Mouse (Mus musculus) G1E-ER4 (cell line): Measurements from ENCODE around the gene Vmn1r65. TPM values are rescaled to one million over a fixed set of nuclear protein-coding genes. Genes with fewer than 3 reads are reported as not detected.

Source experiments
- GATA1 ChIP-seq: IDR thresholded peaks from one replicate; pipeline ENCODE4 v1.8.0; 2012; ENCODE audit warnings: low read length, inconsistent platforms
- polyA plus RNA-seq: library from polyadenylated mRNA; stranded (reverse); fragments of >175 nt; gene quantifications from 2 replicates; pipeline ENCODE4 v1.2.3, GENCODE M21; 2012

Vmn1r65 gene
- polyA plus RNA-seq: not detected in 2 replicates

GRCm38 (mm10) chr7:6010910-6011309 lies at the start of gene Vmn1r65:
Vmn1r65 (minus strand) TSS chr7:6011010.
- TF ChIP-seq GATA1: no peak

DNA sequence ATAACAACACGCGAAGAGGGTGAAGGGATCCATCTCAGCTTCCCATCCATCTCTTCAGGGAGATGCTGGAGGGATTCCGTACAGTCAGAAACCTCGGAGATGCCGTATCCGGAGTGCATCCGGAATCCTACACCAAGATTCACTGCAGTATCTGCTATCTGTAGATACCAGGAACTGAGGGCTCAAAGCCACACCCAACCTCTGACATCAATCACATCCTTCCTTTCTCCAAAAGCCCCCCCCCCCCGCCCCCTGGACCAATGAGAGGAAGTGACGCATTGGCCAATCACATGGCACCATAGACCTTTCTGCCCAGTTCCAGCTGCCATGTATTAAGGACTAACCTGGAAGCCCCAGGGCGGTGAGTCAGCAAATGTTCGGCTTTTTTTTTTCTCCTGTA lies 34.1 kb upstream of the Vmn1r65 start, which contains the start of gene Nlrp4c:
Gene Nlrp4c (plus strand): TSS at position 301 of the 400 bp plus-strand sequence.
- TF ChIP-seq GATA1: no peak

Other genes with a start within 250 kb of the Vmn1r65 start
- not detected in 2 replicates for gene Vmn1r63, start 205.6 kb downstream of the Vmn1r65 start, polyA plus RNA-seq
- not detected in 2 replicates for gene Vmn1r64, start 126.5 kb downstream of the Vmn1r65 start, polyA plus RNA-seq
- not detected in 2 replicates for gene Nlrp4c, start 34.2 kb upstream of the Vmn1r65 start, polyA plus RNA-seq
- 63.8 and 69.9 TPM in 2 replicates for gene Zfp787, start 145.0 kb upstream of the Vmn1r65 start, polyA plus RNA-seq
- 68.9 and 81.1 TPM in 2 replicates for gene Zfp444, start 161.2 kb upstream of the Vmn1r65 start, polyA plus RNA-seq
- gene Galp, start 186.1 kb upstream of the Vmn1r65 start, polyA plus RNA-seq: not detected in 2 replicates
- not detected in 2 replicates for gene Zscan5b, start 211.3 kb upstream of the Vmn1r65 start, polyA plus RNA-seq
- gene Epp13, start 241.7 kb upstream of the Vmn1r65 start, polyA plus RNA-seq: not detected in 2 replicates